Mouse (Mus musculus) testis, adult 2 months (tissue): ENCODE results near the gene Rufy3. TPM values are rescaled to one million over a fixed set of nuclear protein-coding genes. Genes with fewer than 3 reads are reported as not detected.
A peak's percentile ranks its signal among the peaks of the same experiment; 100 is the strongest.

Experiments
- H3K27ac ChIP-seq: fragments of 200-500 bp; 2 replicates; pipeline ENCODE4 v1.5.1; 2012; ENCODE audit warnings: low read depth, low read length; ENCODE audit not compliant: control insufficient read depth, insufficient read depth
- H3K27me3 ChIP-seq: fragments of 200-500 bp; 2 replicates; pipeline ENCODE4 v1.6.1; 2012; ENCODE audit warnings: mild to moderate bottlenecking, low read length, moderate library complexity; ENCODE audit not compliant: control insufficient read depth, insufficient read depth
- H3K36me3 ChIP-seq: fragments of 200-500 bp; 2 replicates; pipeline ENCODE4 v1.6.1; 2012; ENCODE audit warnings: mild to moderate bottlenecking, low read length; ENCODE audit not compliant: control insufficient read depth, insufficient read depth
- H3K4me1 ChIP-seq: fragments of 200-500 bp; 2 replicates; pipeline ENCODE4 v1.6.1; 2012; ENCODE audit warnings: low read length; ENCODE audit not compliant: control insufficient read depth, insufficient read depth
- H3K4me3 ChIP-seq: fragments of 200-500 bp; 2 replicates; pipeline ENCODE4 v1.5.1; 2012; ENCODE audit warnings: low read depth, mild to moderate bottlenecking, low read length, moderate library complexity, mixed read lengths; ENCODE audit not compliant: control insufficient read depth
- CTCF ChIP-seq: fragments of 200-500 bp; IDR thresholded peaks from 2 replicates; pipeline ENCODE4 v1.5.1; 2012; ENCODE audit warnings: low read depth, mild to moderate bottlenecking, inconsistent platforms, low read length, moderate library complexity; ENCODE audit not compliant: control insufficient read depth, insufficient read depth, insufficient replicate concordance
- POLR2A ChIP-seq: fragments of 200-500 bp; IDR thresholded peaks from 2 replicates; pipeline ENCODE4 v1.6.1; 2012; ENCODE audit warnings: low read depth, mild to moderate bottlenecking, inconsistent platforms, low read length, moderate library complexity; ENCODE audit not compliant: control insufficient read depth
- polyA plus RNA-seq: library from polyadenylated mRNA; depleted of rRNA; stranded (reverse); fragments of >200 nt; gene quantifications from 2 replicates; pipeline ENCODE4 v1.2.3, GENCODE M21; 2012

Rufy3 gene
- polyA plus RNA-seq, 1 experiment, result 15.8 TPM

DNA sequence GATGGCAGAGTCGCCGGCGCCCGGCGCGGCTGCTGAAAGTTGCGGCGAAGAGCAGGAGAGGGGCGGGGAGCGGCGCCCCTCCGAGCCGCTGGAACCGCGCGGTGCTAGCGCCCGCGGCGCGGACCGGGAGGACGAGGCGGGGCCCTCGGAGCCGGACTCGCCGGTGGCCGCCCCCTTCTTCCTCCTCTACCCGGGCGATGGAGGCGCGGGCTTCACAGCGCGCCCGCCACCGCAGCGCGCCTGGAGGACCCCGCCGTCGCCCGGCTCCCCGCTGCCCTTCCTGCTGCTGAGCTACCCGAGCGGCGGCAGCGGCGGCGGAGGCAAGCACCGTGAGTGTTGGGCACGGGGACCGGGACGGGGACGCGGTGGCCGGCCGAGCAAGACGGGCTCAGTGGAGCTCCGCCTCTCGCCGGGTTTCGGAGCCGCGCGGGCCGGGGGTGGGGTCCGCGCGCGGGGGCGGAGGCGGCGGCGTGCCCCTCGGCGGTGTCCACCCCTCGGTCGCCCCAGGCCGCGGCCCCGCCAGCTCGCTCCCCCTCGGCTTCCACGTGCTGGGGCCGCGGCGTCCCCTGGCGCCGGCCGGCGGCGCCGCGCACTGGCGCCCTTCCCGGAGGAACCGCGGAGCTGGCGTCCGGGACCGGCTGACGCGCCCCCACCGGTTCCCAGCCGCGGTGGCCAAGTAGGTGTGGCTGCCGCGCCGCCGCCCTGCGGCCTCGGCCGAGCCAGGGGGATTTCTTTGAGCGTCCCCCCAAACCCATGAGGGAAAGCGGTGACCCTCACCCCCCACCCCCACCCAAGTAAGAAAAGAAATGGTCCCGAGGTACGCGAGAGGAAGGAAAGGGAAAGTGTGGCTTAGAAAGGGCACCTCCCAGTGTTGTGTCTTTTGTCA lies 551 bp downstream of the Rufy3 start:
- peaks cover 4% of the 10 kb centered on the region for H3K4me1 ChIP-seq
- H3K36me3 ChIP-seq, result no peaks in the 10 kb centered on the region
- no peak for TF ChIP-seq CTCF
- no peak for TF ChIP-seq POLR2A
- H3K4me3 ChIP-seq, result peak overlapping the region; percentile 96
- H3K27me3 ChIP-seq, result no peaks in the 10 kb centered on the region
- peak overlapping the region; percentile 93 for H3K27ac ChIP-seq

GRCm38 (mm10) chr5:88566034-88566841 lies 1.4 kb downstream of the Rufy3 start:
- TF ChIP-seq CTCF, result no peak
- TF ChIP-seq POLR2A, result no peak

DNA sequence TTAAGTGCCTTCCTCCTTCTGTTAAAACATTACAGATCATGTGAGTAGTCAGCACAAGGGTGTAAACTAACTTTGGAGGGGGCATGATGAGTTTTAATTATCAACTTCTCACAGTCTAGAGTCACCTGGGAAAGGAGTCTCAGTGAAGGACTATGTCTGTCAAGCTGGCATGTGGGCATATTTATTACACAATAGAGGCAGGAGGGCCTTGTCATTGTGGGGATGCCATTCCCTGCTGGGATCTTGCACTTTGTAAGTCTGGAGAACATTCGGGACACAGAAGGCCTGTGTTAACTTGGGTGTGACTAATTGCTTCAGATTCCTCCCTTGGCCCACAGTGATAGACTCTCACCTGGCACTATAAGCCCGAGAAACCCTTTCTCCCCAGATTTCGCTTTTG lies 4.7 kb downstream of the Rufy3 start:
- no peak overlapping the region for H3K4me3 ChIP-seq

More at GRCm38 (mm10) chr5:88566034-88566841, 1.4 kb downstream of the Rufy3 start:
- Histone ChIP-seq H3K4me1 (peaks cover 4% of the 10 kb centered on the region), H3K36me3 (no peaks in the 10 kb centered on the region), H3K27me3 (no peaks in the 10 kb centered on the region), H3K27ac (no peak overlapping the region), H3K4me3 (peak overlapping the region; percentile 96)

DNA sequence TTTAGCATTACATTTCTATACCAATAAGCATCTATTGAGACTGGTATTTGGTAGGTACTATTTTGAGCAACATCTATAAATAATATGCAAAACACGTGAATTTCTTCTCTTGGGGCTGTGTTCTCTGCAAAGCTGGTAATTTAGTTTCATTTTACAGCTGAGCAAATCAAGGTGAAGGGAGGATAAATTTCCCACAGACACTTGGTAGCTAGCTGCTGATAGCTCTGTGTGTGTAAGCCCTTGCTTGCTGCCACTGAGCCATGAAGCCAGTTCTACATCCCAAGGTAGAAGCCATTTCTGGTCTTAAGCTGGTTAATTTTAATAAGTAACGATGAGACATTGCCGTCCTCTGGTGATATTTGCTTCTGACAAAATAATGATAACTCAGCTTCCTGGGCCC lies 10.0 kb downstream of the Rufy3 start:
- no peaks in the 10 kb centered on the region for H3K27me3 ChIP-seq
- no peak for TF ChIP-seq CTCF
- no peak for TF ChIP-seq POLR2A
- no peak overlapping the region for H3K4me3 ChIP-seq
- H3K4me1 ChIP-seq, result no peaks in the 10 kb centered on the region
- H3K27ac ChIP-seq, result no peak overlapping the region
- no peaks in the 10 kb centered on the region for H3K36me3 ChIP-seq

More for the DNA sequence above, 4.7 kb downstream of the Rufy3 start:
- H3K36me3 ChIP-seq, result no peaks in the 10 kb centered on the region
- H3K27ac ChIP-seq, result no peak overlapping the region
- TF ChIP-seq POLR2A (no peak), CTCF (no peak)
- H3K4me1 ChIP-seq, result no peaks in the 10 kb centered on the region; the same call in 1 of the 2 replicates
- H3K27me3 ChIP-seq, result no peaks in the 10 kb centered on the region

DNA sequence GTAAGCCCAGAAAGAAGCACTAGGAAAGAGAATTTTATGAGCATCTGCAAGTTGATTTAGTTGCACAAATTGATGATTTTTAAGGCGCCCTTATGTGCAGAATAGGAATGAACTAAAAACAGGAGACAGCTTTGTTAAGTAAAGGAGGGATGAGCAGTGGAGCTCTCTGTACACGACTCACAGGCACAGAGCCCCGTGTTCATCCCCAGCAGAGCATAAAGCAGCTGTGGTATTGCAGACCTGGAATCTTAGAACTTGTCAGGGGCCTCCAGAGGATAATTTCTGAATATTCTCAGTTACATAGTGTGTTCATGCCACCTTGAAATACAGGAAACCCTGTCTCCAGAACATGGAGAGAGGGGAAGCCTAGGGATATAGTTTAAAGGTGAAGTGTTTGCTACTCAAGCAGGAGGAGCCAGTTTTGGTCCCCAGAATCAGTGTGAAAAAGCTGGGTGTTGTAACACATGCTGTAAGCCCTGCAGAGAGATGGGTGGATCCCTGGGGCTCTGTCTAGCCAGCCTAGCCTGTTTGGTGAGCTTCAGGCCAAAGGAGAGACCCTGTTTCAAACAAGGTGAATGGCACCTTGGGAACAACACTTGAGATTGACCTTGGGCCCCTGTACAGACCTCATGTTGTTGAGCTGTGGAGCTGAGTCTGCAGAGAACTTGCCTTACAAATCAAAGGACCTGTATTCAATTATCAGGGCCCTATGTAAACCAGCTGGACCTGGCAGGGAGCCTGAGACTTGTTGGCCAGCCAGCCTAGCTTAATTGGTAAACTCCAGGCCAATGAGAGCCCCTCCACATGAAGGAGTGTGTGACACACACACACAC lies 10.9 kb downstream of the Rufy3 start:
- H3K27me3 ChIP-seq, result no peaks in the 10 kb centered on the region
- no peak overlapping the region for H3K27ac ChIP-seq
- TF ChIP-seq CTCF, result no peak
- TF ChIP-seq POLR2A, result no peak
- H3K36me3 ChIP-seq, result no peaks in the 10 kb centered on the region
- H3K4me3 ChIP-seq, result no peak overlapping the region
- no peaks in the 10 kb centered on the region for H3K4me1 ChIP-seq

GRCm38 (mm10) chr5:88580681-88581080 lies 15.8 kb downstream of the Rufy3 start:
- TF ChIP-seq CTCF, result no peak
- TF ChIP-seq POLR2A, result no peak
- Histone ChIP-seq H3K27me3 (no peaks in the 10 kb centered on the region), H3K27ac (peak overlapping the region; percentile 28; the same call in 1 of the 2 replicates), H3K36me3 (no peaks in the 10 kb centered on the region), H3K4me1 (peaks cover 3% of the 10 kb centered on the region; the same call in 1 of the 2 replicates), H3K4me3 (peak overlapping the region; percentile 64)
